In the genomic region with DNA sequence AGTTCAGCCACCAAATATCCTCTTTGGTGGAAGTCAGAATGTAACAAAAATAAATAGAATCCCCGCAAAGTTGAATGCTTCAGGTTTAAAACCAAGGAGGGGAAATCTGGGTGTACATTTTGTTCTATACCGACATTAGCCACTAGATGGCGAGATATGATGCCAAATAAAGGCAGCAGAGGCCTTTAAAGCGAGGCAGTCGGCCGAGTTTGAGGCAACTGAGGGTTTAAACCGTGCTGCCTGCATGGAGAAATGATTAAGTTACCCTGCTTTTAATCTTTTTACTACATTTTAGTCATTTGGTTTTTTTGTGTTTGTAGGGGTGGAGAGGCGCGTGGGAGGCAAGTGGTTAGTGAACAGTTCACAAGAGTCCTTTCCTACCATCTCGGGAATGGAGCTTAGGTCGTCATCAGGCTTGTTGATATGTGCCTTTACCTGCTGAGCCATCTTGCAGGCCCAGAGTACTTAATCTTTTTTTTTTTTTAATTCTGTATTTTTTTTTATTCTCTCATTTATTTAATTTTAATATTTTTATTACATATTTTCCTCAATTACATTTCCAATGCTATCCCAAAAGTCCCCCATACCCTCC, we compare ENCODE assay signal across 8 mouse cellular contexts.
A peak's percentile ranks its signal among the peaks of the same experiment; 100 is the strongest.
DNase-seq lines count a peak whose midpoint lies in the region; ATAC-seq and TF ChIP-seq lines count a peak whose summit lies in the region.

No protein-coding gene starts in this region.

- H3K27me3 ChIP-seq in heart, adult 2 months (ENCODE audit: control insufficient read depth, insufficient read depth, low read length): no peaks in the 10 kb centered on the region
- no peaks in the 10 kb centered on the region for H3K27me3 ChIP-seq in heart, embryonic 11.5 days (ENCODE audit: control insufficient read depth, insufficient read depth, low read length)
- no peaks in the 10 kb centered on the region for H3K27me3 ChIP-seq in forebrain, embryonic 14.5 days (replicated peaks; ENCODE audit: control insufficient read depth, insufficient read depth, low read length)
- H3K27me3 ChIP-seq in hindbrain, embryonic 14.5 days (ENCODE audit: control insufficient read depth, insufficient read depth, low read length): no peaks in the 10 kb centered on the region

- H3K9ac ChIP-seq in heart, adult 2 months (ENCODE audit: low read depth, low read length): no peak overlapping the region
- H3K9ac ChIP-seq in heart, embryonic 11.5 days (ENCODE audit: low read depth, low read length): no peak overlapping the region
- H3K9ac ChIP-seq in forebrain, embryonic 14.5 days (ENCODE audit: low read length): no peak overlapping the region
- no peak overlapping the region for H3K9ac ChIP-seq in hindbrain, embryonic 14.5 days

- peak; percentile 92 for TF ChIP-seq CTCF in heart, adult 2 months (IDR thresholded peaks at IDR 0.05)

- 19% methylated on average over 11 of the region's 11 CpGs for WGBS in heart, adult 2 months
- WGBS in heart, embryonic 11.5 days (ENCODE audit: insufficient replicate concordance): 21% methylated on average over 11 of the region's 11 CpGs
- WGBS in forebrain, embryonic 14.5 days: 19% methylated on average over 11 of the region's 11 CpGs
- 21% methylated on average over 11 of the region's 11 CpGs for WGBS in hindbrain, embryonic 14.5 days

- TF ChIP-seq POLR2A in heart, adult 2 months (IDR thresholded peaks at IDR 0.05; ENCODE audit: insufficient read depth, low read depth, low read length): no peak

- no peak overlapping the region for H3K4me3 ChIP-seq in heart, adult 2 months
- H3K4me3 ChIP-seq in heart, embryonic 11.5 days (ENCODE audit: low read depth, low read length): no peak overlapping the region
- H3K4me3 ChIP-seq in forebrain, embryonic 14.5 days (ENCODE audit: low read depth, low read length): no peak overlapping the region
- no peak overlapping the region for H3K4me3 ChIP-seq in hindbrain, embryonic 14.5 days (replicated peaks; ENCODE audit: low read length)

- H3K36me3 ChIP-seq in heart, adult 2 months (ENCODE audit: control insufficient read depth, insufficient read depth, low read length): no peaks in the 10 kb centered on the region
- H3K36me3 ChIP-seq in heart, embryonic 11.5 days (ENCODE audit: control insufficient read depth, insufficient read depth, low read length): no peaks in the 10 kb centered on the region
- H3K36me3 ChIP-seq in forebrain, embryonic 14.5 days (ENCODE audit: control insufficient read depth, insufficient read depth, low read length): no peaks in the 10 kb centered on the region
- H3K36me3 ChIP-seq in hindbrain, embryonic 14.5 days (replicated peaks; ENCODE audit: control insufficient read depth, insufficient read depth): no peaks in the 10 kb centered on the region

- intact Hi-C loops in heart, adult 2 months (cut with DNase I): loop anchor here (2.0 to 10.0 kb wide), 2 partner anchors 196 to 572 kb away; no protein-coding TSS in a partner anchor

- no peaks in the 10 kb centered on the region for H3K9me3 ChIP-seq in heart, embryonic 11.5 days (replicated peaks; ENCODE audit: control insufficient read depth, low read length)
- no peaks in the 10 kb centered on the region for H3K9me3 ChIP-seq in forebrain, embryonic 14.5 days (replicated peaks; ENCODE audit: control insufficient read depth, low read length)
- H3K9me3 ChIP-seq in hindbrain, embryonic 14.5 days (ENCODE audit: control insufficient read depth, low read length): no peaks in the 10 kb centered on the region

- no peak overlapping the region for H3K4me2 ChIP-seq in heart, embryonic 11.5 days
- H3K4me2 ChIP-seq in forebrain, embryonic 14.5 days (ENCODE audit: low read length): no peak overlapping the region
- H3K4me2 ChIP-seq in hindbrain, embryonic 14.5 days (replicated peaks): no peak overlapping the region; the same call in 1 of the 2 replicates

- ATAC-seq in heart, embryonic 11.5 days (replicated peaks; ENCODE audit: insufficient number of reproducible peaks, low FRiP score, low TSS enrichment): no peak
- ATAC-seq in forebrain, embryonic 14.5 days: peak; percentile 91
- ATAC-seq in hindbrain, embryonic 14.5 days (ENCODE audit: low FRiP score): peak; percentile 84
- peak; percentile 96 for ATAC-seq in megakaryocyte progenitor cell, adult 5-6 weeks (replicated peaks; ENCODE audit: poor library complexity)

- no peaks in the 10 kb centered on the region for H3K79me2 ChIP-seq in heart, adult 2 months (replicated peaks; ENCODE audit: control insufficient read depth, insufficient read depth, low read length)

- no peak for TF ChIP-seq EP300 in heart, adult 2 months (IDR thresholded peaks at IDR 0.05; ENCODE audit: insufficient read depth, low read depth, low read length)

- DNase-seq in heart, adult 2 months: peak; percentile 13 to 23
- peak; percentile 5 for DNase-seq in c-Kit-negative CD71-positive TER-119-positive erythroid progenitor cells, embryonic 14.5 days (ENCODE audit: low read depth, low spot score)
- DNase-seq in forebrain, embryonic 14.5 days (ENCODE audit: low spot score): peak; percentile 92
- peak; percentile 93 for DNase-seq in hindbrain, embryonic 14.5 days (ENCODE audit: low spot score)
- peak; percentile 28 to 45 for DNase-seq in layer of hippocampus, postnatal 25 days (ENCODE audit: extremely low spot score in 1 of 2, low spot score in 1 of 2)
- peak; percentile 63 to 75 for DNase-seq in right cerebral cortex, postnatal 10 days (ENCODE audit: low spot score in 2 of 2)

- no peak overlapping the region for H3K27ac ChIP-seq in heart, adult 2 months
- no peak overlapping the region for H3K27ac ChIP-seq in heart, embryonic 11.5 days (ENCODE audit: low read depth, low read length)
- no peak overlapping the region for H3K27ac ChIP-seq in forebrain, embryonic 14.5 days (ENCODE audit: low read depth, low read length)
- no peak overlapping the region for H3K27ac ChIP-seq in hindbrain, embryonic 14.5 days

- no peaks in the 10 kb centered on the region for H3K4me1 ChIP-seq in heart, adult 2 months (ENCODE audit: control insufficient read depth, insufficient read depth, low read length)
- H3K4me1 ChIP-seq in heart, embryonic 11.5 days (ENCODE audit: control insufficient read depth, insufficient read depth, low read length): no peaks in the 10 kb centered on the region
- no peaks in the 10 kb centered on the region for H3K4me1 ChIP-seq in forebrain, embryonic 14.5 days (ENCODE audit: control insufficient read depth, insufficient read depth, low read length)
- H3K4me1 ChIP-seq in hindbrain, embryonic 14.5 days (replicated peaks; ENCODE audit: control insufficient read depth, insufficient read depth, low read length): no peaks in the 10 kb centered on the region

Comparison
In these comparisons a context has a peak if more than half of its experiments do, and no peak if none do; other contexts are left out.
1. DNase-seq: peak in every context shown above with its lines; median percentile 93 in hindbrain, embryonic 14.5 days; 92 in forebrain, embryonic 14.5 days; 69 in right cerebral cortex, postnatal 10 days; 36 in layer of hippocampus, postnatal 25 days; 18 in heart, adult 2 months; 5 in c-Kit-negative CD71-positive TER-119-positive erythroid progenitor cells, embryonic 14.5 days.